Mouse (Mus musculus): ENCODE measurements at regions not wholly inside any gene's neighbourhood (a gene's known extent, or its start where the extent isn't known, plus 50 kb on each side); places are given as distances from the start of the nearest gene placed in this dataset.

DNA sequence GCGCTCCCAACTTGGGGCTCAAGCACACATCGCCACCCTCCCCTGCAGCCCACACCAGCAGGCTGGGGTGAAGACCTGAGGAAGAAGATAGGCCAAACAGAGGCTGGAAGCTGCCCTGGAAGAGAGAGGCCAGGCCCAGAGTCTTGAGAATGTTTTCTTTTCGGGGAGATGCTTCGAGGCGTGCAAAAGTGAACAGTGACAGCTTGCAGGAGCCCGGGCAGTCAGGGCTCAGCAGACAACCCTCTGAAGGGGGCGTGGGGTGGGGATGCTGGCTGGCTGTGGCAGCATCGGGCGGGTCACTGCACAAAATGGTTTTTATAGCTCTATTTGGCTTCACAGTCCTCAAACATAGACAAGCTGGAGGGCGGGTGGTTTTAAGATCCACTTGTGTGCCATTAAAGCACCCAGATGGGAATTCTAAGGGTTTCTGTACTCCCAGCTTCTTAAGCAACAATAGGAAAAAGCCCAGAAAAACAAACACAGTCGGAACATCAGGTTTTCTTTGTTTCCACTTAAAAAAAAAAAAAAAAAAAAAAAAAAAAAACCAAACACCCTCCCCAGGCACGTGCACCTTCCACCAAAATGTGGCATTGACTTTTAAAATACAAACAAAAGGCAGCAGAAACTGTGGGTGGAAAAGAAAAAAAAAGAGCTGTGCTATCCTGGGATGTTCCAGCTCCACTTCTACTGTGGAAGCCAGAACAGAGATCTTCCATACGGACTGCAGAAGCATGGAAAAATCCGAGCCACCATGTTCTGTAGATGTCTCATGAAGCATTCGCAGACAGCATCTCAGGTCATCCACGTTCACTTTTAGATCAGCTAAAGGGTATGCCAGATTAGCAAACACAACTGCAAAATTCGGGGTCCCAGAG is 123.5 kb downstream of the Ly86 start:
- in situ Hi-C loops (cut with MboI; ENCODE audit: low sequenced_read_pairs) = loop anchor here (25.0 kb wide), 1 partner anchor 469 kb away; no protein-coding TSS in a partner anchor

DNA sequence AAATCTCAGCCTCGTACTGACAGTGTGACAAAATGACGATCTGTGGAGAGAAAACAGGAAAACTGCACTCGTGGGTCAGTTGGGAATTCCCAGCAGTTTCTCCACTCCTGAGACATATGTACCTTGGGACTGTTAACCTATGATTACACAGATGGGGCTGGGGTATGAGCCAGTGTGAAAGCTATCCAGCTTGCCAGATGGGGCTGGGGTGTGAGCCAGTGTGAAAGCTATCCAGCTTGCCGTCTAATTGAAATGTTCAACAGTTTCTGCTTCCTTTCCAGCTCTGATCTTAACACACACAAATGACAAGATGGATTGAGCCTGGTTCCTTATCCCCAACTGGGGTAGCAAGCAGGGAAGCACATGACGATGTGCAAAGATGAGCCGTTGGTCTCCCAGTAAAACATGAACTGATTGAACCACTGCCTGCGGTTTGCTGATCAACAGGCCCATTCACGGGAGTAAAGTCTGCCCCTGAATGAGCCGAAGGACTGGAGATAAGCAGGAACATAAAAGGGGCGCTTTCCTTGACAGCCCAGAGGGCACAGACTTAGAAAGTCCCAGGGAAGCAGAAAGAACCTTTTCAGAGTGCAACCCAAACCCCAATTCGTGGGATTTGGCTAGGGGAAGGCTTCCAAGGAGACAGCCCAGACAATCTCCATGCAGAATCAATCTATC is 125.4 kb downstream of the Ly86 start:
- in situ Hi-C loops (cut with MboI; ENCODE audit: low sequenced_read_pairs) = loop anchor here (25.0 kb wide), 1 partner anchor 467 kb away; no protein-coding TSS in a partner anchor

DNA sequence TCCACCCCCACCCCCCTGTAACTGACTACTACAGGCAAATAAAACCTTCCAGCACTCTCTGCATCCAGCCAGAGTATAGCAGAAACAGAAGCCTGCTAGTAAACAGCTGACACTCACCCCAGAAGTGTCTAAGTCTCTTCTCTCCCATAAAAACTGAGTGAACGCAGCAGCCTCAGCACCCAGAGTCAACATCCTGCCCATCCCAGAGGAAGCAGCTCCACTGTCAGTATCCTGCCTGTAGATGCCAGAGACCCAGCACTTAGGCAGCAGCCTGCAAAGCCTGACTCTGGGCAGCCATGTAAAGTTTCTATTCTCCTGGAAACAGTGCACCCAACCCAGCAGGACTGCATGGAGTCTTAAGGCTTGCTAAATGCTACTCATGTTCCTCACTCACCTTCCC is 128.4 kb downstream of the Ly86 start:
- in situ Hi-C loops (cut with MboI; ENCODE audit: low sequenced_read_pairs) = loop anchor here (25.0 kb wide), 1 partner anchor 464 kb away; no protein-coding TSS in a partner anchor

DNA sequence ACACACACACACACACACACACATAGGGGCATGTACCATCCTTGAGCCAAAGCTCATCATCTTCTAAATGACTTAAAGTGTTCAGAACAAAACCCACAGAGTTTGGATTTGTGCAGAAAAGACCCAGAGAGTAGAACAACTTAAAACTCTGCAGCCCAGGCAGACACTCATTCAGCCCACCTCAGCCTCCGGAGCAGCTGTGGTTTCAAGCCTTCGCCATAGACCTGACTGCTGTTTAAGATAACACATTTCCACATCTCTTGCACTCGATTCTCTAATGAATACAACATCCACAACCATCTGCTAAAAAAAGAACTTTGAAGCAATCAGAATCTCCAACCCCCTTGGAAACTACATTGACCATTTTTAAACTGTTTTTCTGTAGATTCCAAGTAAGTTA is 130.8 kb downstream of the Ly86 start:
- in situ Hi-C loops (cut with MboI; ENCODE audit: low sequenced_read_pairs) = no loop called here

DNA sequence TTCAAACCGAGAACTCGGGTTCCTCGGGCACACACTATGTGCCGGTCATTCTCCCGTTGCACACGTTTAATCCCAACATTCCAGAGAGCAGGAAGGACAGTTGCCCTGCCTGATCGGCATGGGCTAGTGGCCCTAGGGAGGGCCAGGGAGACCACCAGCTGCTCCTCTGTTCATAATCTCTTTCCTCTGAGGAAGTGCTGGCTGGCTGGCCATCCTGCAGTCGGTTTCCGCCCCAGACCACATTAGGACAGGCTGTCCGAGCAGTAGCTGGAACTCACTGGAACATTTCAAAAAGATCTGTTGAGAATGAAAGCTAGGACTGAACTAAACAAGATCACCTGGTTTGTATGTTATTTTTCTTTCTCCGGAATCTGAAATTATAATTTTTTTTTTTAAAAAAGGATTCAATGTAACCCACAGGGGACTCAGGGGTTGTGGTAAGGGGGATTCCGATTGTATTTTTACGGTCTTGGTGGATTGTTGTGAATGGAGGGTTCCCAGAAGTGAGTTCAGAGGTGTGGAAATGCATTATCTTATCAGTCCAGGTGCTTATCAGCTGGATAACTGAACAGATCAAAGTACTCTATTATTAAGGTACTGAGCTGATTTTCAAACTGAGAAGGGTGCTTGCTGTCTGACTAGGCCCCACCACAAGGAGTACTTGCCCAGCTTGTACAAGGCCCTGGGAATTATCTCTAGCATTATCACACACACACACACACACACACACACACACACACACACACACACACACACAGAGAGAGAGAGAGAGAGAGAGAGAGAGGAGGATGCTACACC is 131.4 kb downstream of the Ly86 start:
- in situ Hi-C loops (cut with MboI; ENCODE audit: low sequenced_read_pairs) = no loop called here

DNA sequence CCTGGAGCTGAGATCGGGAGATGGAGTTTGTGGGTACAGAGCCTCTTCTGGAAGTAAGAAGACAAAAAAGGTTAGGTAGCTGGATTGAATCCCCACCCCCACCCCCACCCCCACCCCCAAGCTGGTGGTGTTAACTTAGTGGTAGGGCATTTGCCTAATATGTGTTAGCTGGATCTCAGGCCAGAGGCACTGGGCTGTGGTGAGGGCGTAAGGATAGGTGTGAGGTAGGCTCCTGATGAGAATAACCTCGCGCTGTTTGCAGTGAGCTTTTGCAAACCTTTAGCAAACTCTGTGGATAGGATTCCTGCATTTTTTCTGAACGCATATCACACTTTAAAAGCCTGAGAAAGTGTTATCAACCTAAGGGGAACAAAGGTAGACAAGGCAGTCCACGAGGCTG is 132.3 kb downstream of the Ly86 start:
- in situ Hi-C loops (cut with MboI; ENCODE audit: low sequenced_read_pairs) = no loop called here

DNA sequence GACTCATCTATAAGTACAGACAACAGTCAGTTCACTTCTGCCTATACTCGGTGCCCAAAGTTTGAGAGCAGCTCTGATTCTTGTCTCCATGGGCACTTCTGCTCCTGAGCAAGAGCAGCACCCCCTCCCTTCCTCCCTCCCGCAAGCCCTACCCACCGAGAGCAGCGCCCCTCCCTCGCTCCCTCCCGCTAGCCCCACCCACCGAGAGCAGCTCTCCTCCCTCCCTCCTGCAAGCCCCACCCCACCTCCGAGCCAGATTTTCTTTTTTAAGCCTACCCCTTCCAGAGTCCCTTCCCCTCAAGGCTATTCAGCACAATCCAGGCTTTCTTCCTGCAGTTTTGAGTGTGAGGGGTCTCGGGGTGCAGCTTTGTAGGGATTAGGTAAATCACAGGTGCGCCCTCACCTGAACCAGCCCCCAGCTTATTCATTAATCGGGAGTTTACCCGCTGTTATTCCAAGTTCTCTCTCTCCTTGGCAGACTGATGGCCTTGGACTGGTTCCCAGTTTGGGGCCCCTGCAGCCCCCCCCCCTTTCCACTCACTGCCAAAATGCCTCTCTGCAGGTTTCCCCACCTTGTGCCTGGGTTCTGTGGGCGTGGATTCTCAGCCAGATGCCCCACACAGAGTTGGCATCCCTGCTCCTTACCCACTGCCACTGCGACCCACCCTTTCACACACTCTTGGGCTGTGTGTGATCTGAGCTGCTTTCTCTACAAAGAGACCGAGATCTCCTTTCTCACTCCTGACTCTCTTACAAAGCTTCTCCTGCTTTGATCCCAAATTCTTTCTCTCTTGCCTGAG is 132.9 kb downstream of the Ly86 start:
- in situ Hi-C loops (cut with MboI; ENCODE audit: low sequenced_read_pairs) = no loop called here

DNA sequence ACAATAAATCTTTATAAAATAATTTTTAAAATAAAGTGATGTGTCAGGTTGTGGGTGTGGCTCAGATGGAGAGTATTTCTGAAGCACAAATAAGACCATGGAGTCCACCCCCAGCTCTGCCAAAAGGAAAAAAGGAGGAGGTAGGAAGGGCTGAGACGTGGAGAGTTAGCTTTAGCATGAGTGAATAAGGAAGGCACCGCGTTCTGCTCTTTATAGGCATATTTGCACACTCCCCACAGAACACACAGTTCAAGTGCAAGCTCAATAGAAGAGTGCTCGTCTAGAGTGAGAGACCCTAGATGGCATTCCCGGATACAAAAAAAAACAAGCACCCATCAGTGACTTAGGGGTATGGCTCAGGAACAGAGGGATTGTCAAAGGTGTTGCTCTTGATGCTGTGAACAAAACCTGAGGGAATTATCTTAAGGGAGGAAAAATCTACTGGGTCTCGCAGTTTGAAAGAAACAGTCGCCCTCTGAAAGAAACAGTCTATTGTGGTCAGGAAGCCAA is 134.2 kb downstream of the Ly86 start:
- in situ Hi-C loops (cut with MboI; ENCODE audit: low sequenced_read_pairs) = no loop called here

DNA sequence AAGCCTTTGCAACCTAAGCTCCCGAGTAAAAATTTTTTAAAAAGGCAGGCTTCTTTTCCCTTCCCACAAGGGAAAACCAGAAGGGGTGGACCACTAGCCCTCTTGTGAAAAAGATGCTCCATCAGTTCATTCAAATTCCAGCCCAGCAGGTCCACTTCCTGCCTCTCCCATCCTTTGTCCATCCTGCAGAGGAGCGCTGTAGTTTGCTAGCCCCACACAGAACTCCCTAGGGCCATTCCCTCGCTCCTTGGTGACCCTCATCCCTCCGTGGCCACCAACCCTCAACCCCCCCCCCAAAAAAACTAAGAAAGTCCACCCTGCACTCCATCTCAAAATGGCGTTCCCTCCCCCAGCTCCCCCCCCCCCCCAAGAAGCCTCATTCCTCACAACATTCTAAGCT is 136.5 kb downstream of the Ly86 start:
- in situ Hi-C loops (cut with MboI; ENCODE audit: low sequenced_read_pairs) = no loop called here

DNA sequence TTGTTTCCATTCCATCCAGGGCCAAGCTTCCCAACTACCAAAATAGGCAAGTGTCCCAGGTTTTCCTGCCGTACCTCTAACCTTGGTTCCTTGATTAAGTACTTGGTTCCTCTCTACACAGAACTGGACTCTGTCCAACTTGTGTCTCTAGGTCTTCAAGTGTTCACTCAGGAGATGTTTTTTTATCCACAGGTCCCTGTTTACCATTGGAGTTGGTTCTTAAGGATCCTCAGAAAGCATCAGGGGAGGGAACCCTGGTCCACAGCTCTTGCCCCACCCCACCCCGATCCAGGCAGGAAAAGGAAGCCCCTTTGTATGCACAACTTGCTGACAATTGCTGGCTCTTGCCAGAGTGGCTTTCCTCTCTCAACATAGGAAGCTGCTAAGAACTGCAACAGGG is 137.0 kb downstream of the Ly86 start:
- in situ Hi-C loops (cut with MboI; ENCODE audit: low sequenced_read_pairs) = no loop called here

DNA sequence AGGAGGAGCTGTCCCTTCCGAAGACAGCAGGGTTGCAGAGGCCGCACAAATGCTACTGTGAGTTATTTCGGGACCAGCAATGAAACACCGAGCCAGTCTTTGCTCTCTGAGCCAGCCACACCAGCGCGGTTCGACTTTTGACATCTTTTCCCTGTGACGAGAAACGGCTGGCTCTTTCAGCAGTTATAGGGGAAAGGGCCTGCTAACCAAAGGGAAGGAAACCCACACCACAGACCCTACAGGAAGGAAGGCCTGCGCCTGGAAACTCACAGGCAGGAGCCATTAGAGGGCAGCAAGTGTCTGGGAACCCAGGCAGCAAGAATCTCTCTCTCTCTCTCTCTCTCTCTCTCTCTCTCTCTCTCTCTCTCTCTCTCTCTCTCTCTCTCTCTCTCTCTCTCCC is 137.6 kb downstream of the Ly86 start:
- in situ Hi-C loops (cut with MboI; ENCODE audit: low sequenced_read_pairs) = no loop called here

DNA sequence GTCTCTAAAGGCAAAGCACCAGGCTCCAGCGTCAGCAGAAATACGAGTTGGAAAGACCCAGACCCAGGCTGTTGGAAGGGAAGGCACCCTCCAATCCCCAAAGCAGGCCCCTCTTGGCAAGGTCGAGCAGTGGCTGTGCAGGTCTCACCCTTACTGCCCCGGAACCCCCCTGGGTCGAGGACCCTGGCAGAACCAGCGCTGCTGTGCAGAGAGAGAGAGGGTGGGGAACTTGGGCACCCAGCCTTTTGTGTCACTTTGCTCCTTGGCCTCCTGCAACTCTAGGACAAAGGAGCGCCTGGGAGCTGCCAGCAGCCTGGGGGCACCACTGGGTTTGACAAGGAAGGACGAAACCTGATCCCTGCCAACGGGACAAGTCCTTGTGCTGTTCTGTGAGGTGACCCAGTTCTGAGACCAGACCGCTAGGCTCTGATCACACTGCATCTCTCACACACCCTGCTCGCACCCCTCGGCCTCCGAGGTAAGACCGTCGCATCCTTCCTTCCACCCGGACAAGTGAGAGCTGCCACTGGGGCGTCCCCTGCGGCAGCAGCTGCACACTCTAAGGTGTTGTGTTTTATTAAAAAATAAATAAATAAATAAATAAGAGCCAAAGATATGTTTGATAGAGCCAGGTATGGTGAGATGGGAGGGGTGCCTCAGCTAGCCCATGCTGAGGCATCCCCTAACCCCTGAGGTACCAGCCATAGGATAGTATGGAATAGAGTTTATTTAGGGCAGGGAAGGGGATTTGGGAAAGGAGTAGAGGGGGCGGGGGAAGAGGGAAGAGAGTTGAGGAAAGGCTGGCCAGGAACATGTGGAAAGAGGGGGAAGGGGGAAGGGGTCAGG is 138.2 kb downstream of the Ly86 start:
- in situ Hi-C loops (cut with MboI; ENCODE audit: low sequenced_read_pairs) = no loop called here

DNA sequence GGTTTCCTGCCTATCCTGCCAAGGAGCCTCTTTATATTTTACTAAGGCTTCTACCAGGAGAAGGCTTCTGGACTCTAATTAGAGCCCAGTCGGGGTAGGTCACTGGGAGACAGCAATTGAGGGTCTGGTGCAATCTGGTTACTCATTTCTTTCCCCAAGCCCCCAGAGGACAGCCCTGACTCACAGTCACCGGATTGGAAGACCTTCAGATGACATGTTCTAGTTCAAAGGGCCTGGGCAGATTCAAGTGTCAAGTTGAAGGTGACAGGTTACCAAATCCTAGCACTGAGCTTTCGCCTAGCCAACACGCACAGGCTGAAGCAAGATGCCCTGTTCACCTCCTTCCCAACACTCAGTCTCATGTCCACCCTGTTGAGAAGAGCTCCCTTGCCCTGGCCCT is 139.6 kb downstream of the Ly86 start:
- in situ Hi-C loops (cut with MboI; ENCODE audit: low sequenced_read_pairs) = no loop called here

DNA sequence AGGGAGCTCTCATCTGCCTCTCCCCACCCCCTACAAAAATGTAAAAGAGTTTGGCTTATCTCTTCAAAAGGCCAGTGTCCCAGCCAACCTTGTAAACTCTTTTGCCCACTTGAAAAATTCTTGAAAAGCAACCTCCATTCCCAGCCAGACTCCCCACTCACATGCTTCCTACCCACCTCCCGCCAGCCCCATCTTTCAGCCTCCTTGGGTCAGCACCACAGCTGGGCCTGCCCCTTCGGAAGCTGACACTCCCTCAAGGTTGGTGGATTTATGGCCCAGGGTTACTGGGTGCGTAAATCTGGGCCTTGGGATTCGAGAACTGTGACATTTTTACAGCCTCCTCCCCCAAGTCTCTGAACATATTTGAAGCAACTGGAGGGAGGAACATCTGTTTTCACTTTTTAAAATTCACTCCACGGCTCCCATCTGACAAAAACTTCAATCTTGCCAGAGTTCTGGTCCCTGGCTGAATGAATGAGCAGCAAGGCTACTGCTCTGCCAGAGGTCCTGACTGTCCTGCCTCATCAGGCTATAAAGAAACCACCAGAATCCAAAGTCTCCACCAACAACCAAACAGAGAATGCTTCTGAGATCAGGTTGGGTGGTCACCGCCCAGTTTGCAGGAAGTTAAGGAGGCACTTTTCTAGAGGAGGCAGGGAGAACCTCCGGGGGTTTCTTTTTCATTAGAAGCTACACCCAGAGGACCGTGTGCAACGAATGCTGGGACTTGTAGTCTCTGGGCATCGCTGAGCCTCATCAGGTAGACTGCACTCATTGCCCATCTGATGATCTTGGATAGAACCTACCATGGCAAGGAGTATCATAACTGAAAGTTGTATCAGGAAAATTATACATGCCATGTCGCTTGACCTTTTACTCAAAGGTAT is 147.3 kb downstream of the Ly86 start:
- in situ Hi-C loops (cut with MboI; ENCODE audit: low sequenced_read_pairs) = no loop called here

DNA sequence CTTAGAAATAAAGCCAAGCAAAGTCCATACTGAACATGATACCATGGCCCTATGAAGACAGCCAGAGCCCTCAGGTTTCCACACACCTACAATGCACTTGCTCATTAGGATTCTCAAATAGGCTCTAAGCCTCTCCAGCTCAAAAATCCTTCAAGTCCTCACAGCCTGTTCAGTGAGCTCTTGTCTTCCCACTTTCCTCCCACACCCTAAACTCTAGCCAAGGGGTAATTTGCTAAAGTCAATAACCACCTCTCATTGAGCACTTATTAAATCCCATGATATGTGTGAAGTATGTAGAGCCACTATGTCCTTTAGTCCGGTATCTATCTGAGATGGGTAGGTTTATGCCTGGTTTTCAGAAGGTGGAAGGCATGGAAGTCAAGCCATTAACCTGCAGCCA is 148.3 kb downstream of the Ly86 start:
- in situ Hi-C loops (cut with MboI; ENCODE audit: low sequenced_read_pairs) = no loop called here

DNA sequence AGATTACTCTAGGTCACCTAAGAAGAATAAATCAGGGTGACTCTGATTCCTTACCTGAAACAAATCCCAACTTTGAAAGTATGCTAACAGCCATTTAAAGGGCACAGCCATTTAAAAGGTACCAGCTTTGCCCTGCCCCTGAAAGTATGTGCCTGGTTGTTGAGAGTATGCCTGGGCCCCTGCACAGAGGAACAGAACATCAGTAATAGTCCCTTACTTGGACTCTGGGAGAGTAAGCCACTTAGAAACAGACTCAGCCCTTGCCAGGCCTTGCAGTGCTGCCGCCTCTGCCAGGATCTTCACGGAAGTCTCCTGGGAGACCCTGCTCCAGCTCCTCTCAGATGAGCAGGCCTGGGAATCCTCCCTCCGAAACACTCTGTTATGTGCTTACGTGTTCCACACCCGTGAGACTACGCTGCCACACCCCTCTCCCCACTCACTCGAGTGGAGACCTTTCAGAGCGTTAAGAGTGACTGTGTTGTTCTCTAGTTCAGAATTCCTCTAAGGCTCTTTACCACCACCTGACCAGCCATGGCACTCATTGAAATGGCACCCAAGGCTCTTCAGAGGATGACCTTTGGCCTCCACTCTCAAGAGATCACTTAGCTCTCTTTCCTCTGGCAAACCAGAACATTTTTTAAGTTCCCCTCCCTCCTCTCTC is 150.4 kb downstream of the Ly86 start:
- in situ Hi-C loops (cut with MboI; ENCODE audit: low sequenced_read_pairs) = no loop called here

DNA sequence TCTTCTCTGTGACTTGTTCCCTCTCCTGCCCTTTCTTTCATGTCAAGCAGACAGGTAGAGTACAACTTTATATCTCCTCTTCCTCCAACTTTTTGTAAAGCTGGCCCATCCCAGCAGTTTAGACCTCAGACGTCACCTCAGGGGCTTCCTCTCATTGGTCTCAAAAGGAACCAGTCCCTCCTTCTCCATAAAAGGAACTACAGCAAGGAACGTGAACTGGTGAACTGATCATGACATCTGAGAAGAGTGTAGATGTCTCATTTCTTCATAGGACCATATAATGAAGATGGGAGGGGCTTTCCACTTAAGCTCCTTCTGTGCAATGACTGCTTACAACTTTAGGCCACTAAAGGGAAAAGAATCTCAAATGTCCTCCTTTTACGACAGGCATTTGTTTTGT is 153.0 kb downstream of the Ly86 start:
- in situ Hi-C loops (cut with MboI; ENCODE audit: low sequenced_read_pairs) = no loop called here

DNA sequence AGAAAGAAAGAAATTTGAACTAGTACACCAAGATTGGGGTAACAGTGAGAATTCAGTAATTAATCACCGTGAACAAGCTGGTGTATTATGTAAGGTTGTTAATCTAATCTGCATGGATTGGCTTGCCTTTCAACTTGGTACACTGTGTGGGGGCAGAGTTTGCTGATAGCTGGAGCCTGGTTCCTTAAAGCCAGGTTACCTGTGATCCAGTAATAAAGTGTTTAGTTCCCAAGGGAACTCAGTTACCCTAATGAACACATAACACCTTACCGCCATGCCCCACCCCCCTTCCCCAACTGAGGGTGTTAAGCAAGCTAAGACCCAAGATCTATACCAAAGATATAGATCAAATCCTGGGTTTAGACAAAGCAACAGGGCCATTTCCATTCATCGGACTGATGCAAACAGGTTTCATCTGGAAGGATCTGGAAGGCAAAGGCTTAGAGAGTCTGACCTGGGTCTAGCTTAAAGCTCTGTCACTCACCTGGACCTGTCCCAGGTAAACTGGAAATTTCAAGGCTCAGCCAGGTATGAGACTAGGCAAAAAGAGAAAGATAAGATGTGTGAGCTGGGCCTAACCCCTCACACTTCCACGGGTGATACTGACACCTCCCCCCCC is 155.8 kb downstream of the Ly86 start:
- in situ Hi-C loops (cut with MboI; ENCODE audit: low sequenced_read_pairs) = no loop called here
